Mouse (Mus musculus): ENCODE results near the gene Prg2.
A peak's percentile ranks its signal among the peaks of the same experiment; 100 is the strongest.

Gene Prg2

DNA sequence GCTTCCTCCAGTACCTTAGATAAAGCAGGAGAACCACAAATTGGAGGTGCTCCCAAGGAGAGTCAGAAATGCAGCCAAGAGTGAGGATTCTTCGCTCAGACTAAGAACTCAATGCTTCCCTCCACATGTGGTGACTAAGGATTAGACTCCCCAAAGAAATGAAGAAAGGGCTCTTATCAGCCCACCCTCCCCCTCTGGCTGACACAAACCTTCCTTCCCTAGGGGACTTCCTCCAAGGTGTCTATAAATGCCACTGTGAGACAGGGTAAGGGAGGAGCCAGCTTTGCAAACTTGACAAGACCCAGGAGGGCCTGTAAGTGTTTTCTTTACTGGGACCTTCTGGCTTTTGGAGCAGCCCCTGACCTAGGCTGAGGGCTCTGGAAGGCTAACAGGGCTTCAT lies at the start of gene Prg2:
TSS of gene Prg2 (plus strand) at position 274 of the 400 bp plus-strand sequence.
- no peak for DNase-seq (ENCODE audit: low read depth)

DNA sequence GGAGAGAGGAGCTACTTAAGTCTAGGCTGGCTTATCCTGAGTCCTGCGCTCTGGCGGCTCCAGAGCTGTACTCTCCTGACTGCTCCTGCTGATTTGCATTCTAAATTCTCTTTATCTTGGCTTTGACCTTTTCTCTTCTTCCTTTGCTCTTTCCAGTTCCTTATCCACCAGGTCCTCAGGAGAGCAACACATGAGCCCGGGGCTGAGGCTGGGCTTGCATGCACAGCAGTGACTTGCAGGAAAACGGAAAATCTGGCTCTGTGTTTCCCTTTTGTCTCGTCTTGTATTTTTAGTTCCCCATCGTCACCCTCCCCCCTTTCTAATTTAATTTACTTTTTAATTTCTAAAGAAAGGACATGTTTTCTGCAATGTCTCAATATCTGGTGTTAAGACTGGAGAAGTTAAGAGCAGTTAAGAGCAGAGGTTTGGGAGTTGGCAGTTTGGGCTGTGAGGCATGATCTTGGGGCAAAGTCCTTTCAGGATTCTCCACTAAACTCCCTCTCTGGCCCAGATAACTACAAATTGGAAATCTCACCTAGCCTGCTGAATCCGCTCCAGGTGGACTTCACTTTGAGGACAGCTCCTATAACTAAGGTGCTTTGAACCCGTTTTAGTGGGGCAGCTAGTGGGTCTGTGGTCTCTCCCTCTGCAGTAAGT lies 46.1 kb upstream of the Prg2 start:
- no peak for DNase-seq (ENCODE audit: low read depth)

DNA sequence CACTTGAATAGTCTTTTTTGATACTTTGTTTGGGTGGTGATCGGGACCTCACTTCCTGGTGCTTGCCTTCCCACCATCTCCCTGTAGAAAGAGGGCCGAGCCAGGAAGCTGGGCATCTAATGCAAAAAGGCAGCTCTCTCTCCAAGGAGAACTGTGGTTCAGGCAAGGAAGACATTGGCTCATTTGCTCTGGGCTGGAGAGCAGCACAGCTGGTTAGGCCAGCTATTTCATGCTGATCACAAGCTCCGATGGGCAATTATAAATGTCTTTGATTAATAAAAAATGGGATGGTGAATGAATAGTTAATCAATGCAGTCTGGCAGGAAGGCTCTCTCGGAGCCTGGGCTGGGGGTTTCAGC lies 45.6 kb upstream of the Prg2 start:
- no peak for DNase-seq (ENCODE audit: low read depth)

DNA sequence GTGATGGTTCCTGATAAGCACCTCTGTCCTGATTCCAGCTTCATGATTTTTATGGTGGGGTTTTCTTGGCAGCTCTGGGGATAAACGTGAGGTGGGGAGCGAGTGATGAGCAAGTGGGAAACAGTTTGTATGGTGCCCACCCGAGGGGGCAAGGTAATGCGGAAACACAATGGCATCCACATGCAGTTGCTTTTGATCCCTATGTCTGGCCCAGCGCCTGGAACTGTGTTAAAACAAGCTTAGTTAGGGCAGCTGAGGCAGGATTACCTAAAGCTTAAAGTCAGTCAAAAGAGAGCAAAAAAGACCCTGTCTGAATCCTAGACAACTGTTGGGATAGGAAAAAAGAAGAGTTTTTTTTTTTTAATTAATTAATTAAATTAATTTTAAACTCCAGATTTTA lies 45.2 kb upstream of the Prg2 start:
- no peak for DNase-seq (ENCODE audit: low read depth)

DNA sequence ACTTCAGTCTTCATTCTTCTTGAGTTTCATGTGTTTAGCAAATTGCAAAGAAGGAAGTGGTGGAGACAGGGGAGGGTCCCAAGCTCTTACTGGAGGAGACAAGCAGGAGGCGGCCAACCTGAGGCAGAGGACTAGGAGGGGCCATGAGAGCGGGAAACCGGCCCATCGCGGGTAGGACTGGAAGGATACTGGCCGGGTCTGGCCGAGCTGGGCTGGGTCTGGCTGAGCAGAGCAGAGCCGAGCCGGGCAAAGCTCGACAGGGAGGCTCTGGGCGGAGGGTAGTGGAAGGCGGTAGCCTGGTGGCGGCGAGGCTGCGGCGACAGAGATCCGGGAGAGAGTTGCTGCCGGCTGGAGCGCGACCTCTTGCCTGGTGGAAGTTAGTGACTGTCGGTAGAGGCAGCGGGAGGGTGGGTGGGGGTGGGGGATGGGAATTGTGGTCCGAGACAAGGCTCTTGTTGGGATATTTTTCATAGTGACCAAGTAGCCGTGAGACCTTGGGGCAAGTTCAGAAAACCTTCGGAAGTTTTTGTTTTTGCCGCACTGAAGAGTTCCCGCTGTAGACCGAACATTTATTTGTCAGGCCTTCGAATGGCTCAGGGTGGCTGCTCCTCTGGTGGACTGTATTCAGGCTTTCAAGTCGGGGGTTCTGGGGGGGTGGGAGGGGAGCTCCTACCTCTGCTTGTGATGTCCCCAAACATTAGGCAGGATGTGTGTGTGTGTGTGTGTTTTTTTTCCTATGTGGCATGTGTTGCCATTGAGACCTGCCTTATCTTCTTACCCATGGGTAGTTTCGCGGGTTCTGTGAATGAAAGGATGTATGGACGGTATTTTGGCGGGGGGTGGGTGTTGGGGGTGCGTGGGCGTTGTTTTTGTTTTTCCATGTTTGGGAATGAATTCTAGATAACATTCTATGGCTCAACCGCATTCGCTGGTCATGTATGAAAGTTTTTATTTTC lies 43.5 kb upstream of the Prg2 start, which contains the start of gene Slc43a3:
TSS of gene Slc43a3 (plus strand) at position 106 of the 956 bp plus-strand sequence.
- DNase-seq (ENCODE audit: low read depth): peak; percentile 48

DNA sequence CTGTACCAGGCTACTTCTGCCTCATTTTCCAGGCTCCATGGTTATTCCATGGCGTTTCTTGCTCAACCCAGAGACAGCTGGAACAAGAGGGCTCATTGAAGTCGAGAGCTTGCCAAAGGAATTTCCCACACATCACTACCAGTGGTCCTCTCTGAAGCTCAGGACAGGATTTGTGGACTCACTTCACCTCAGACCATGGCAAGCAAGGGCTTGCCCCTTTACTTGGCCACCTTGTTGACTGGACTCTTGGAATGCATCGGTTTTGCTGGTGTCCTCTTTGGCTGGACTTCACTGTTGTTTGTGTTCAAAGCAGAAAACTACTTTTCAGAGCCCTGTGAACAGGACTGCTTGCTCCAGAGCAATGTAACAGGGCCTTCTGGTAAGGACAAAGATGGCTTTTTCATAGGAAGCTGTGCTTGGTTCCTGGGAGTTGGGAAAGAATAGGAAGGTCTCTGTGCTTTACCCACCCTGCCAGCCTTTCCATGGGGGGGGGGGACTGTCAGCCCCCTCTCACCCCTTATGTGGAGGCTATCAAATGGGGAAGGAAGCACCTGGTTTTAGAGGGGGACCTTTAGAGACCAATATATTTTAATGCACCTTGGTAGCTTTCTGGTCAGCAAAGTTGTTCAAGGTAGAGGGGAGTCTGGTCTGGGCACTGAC lies 42.6 kb upstream of the Prg2 start:
- DNase-seq (ENCODE audit: low read depth): peak; percentile 13

DNA sequence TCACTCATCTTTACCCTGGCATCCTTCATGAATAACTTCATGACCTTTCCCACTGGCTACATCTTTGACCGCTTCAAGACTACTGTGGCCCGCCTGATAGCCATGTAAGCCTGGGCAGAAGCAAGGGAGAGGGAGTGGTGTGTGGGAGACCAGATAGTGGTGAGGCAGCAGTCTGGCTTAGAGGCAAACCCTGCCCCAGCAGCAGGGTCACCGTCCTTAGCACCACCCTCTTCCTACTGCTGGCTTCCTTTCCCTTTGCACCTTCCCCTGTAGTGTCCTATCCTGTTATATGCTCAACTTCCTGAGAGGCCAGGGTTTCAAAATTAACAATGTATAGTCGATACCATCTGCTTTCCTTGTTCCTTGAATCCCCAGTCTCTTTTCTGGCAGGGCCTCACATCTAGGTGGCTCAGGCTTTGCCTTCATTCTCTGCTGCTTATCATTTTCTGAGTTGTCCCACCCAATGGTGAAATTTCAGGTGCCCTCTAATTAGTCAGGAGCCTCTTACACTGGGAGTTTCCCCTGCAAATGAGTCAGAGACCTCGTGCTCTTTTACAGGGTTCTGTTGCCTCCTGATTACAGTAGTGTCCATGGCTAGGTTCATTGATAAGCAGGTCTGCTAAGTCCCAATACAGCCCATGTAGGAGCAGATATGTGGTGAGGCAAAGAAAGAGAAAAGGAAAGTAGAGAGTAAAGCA lies 41.9 kb upstream of the Prg2 start:
- peak; percentile 18 for DNase-seq (ENCODE audit: low read depth)

DNA sequence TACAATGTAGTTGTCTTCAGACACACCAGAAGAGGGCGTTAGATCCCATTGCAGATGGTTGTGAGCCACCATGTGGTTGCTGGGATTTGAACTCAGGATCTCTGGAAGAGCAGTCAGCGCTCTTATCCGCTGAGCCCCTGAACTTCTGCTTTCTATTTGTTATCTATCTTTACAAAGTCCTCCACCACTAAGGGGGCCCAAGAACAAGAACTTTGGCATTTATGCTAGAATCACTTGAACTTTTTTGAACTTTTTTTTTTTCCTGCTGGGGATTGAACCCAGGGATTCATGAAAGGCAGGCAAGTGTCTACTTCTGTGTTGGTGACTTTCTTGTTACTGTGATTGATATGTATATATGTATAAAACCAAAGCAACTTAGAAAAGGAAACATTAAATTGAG lies 41.0 kb upstream of the Prg2 start:
- no peak for DNase-seq (ENCODE audit: low read depth)

DNA sequence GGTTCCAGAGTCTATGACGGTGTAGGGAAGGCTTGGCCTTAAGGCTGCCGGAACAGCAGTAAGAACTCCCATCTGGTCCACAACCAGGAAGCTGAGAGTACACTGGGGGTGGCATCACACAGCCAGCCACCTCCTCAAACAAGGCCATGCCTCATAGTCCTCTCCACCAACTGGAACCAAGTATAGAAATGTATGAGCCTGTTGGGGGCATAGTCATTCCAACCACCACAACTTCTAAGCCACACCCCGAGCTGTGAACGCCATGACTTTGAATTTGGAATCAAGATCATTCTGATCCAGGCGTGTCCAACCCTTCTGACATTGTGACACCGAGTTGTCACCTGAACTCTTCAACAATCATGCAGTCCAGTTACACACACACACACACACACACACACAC lies 40.5 kb upstream of the Prg2 start:
- no peak for DNase-seq (ENCODE audit: low read depth)

DNA sequence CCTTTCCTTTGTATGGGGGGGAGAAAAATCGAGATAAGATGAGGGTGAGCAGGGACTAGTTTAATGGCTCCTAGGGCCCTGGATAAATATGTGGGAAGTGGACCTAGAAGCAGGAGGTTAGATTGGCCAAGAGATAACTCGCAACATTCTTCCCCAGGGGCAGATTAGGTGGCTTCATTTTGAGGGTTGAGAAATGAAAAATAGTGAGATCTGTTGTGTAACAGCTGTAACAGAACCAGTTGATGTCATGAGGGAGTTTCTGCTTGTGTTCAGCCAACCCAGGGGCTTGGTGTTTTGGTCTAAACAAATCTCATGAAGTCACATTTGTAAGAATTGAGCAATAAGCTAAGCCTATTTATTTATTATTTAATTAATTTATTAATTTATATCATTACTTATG lies 38.9 kb upstream of the Prg2 start:
- DNase-seq (ENCODE audit: low read depth): no peak

DNA sequence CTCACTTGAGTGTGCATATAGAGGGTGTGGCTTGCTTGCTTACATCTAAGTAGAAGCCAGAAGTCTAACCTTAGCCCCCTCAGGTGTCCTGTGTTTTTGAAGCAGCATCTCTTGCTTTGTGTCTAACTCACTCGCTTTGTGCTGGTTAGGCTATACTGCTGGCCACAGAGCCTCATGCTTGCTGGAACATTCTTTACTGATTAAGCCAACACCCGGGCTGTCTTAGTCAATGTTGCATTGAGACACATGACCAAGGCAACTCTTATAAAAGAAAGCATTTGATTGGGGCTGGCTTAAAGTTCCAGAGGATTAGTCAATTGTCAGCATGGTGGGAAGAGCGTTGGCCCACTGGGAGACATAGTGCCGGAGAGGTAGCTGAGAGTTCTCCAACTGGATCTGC lies 38.5 kb upstream of the Prg2 start:
- DNase-seq (ENCODE audit: low read depth): no peak

DNA sequence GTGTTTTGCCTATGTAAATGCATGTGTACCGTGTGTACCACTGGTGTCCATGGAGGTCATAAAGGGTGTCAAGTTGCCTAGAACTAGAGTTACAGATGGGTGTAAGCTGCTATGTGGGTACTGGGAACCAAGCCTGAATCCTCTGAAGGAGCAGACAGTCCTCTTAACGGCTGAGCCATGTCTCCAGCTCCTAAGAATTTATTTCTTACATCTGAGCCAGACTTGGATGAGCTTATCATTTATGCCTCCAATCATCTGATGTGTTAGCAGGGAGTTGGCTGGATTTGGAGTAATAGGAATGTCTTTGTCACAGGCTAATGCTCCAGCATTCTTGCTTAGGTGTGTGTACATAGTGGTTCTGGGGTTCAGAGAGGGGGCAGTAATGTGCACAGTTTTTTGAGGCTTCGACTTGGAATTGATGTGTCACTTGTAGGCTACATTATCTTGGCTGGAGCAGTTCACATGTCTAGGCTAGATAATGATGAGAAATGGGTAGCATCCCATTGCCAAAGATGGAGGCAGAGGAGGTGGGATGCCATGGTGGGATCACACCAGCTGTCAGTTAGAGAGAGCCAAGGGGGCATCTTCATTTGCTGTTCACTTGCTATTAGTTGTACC lies 33.0 kb upstream of the Prg2 start:
- no peak for DNase-seq (ENCODE audit: low read depth)

DNA sequence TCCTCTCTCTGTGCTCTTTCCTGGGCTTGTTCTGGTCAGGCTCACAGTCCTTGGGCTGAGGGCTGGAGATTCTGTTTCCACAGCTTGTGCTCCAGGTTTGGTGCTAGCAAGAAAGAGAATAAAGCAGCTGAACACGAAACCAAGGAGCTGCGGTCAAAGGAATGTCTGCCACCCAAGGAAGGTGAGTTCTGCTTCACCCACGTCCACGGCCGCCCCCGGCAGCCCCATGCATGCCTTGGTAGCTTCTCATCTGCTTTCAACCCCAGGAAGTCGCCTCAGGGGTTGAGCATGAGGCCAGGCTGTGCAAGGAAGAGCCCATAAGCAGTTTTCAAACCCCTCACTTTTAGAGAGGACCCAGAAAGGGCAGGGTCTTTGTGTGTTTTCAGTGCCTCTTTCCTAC lies 32.0 kb upstream of the Prg2 start:
- no peak for DNase-seq (ENCODE audit: low read depth)

DNA sequence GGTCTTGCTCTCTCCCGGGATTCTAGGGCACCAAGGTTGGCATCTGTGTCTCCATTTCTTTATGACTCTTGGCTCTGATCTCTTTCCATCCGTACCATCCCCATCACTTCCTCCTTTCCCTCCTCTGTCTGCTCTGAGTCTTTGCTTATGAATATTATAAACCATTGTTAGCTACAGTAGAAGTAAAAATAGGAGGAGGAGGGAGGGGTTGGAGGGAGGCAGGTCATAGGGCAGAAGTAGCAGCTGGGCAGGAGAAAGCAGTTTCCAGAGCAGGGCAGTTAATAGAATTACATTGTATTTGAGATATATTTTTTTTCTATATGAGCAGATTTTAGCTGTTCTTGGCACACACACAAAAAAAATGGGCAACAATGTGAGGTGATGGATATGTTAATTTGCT lies 31.5 kb upstream of the Prg2 start:
- no peak for DNase-seq (ENCODE audit: low read depth)

DNA sequence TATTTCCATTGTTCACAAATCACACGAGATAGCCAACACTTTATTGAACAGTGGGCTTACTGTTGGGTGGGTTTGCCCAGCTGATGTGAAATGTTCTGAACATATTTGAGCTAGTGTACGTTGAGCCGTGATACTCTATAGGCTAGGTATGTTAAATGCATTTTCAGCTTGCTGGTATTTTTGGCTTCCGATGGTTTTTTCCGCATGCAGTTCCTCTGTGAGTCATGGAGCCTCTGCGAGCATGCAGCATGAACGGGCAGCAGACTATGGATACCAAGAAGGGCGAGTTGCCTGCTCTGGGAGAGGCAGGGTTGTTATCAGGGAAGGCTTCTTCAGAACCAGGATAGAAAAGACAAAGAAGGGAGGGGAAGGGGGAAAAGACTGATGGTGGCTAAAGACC lies 29.2 kb upstream of the Prg2 start:
- DNase-seq (ENCODE audit: low read depth): no peak

DNA sequence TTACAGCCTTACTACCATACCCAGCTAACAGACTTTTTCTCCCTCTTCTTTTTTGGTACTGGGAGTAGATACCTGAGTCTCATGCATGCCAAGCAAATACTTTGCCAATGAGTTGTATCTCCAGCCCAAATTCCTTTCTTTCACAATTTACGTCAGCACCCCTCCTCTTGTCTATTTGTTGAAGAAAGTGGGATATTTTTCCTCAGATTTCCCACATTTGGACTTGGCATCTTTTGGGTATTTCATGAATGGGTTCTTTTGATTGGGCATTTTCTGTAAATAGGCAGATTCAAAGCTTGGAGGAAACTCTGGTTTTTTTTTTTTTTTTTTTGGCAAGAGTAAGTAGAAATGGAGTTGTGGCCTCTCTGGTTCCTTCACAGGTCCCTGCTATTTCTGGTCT lies 28.0 kb upstream of the Prg2 start:
- DNase-seq (ENCODE audit: low read depth): no peak

DNA sequence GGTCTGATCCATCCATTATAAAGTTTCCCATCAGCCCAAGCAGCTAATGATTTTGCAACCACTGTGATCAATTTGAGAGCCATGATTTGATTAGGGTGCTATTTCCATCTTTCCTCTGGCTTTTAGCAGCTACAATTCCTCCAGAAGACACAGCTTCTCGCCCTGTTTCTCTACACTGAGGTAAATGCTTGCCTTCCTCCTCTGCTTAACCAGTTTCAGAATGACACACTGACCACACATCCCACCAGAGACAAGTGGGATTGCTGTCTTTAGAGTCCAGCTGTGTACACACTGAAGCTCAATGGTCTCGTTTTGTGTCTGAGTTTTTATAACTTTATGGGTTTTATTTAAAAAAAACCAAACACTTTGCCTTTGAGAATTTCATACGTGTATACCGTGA lies 27.6 kb upstream of the Prg2 start:
- no peak for DNase-seq (ENCODE audit: low read depth)

DNA sequence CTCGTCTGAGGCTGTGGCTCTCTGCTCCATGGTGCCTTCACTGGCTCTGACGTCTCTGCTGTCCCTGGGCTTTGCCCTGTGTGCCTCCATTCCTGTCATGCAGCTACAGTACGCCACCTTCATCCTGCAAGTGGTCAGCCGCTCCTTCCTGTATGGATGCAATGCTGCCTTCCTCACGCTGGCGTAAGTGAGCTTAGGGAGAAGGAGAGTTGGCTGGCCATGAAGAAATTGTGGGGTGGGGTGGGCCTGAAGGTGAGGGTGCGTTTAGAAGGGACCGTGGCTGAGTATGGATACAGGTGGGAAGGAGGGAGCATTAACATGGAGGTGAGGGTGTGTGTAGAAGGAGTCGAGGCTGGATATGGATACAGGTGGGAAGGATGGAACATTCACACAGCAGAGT lies 24.8 kb upstream of the Prg2 start:
- DNase-seq (ENCODE audit: low read depth): no peak

DNA sequence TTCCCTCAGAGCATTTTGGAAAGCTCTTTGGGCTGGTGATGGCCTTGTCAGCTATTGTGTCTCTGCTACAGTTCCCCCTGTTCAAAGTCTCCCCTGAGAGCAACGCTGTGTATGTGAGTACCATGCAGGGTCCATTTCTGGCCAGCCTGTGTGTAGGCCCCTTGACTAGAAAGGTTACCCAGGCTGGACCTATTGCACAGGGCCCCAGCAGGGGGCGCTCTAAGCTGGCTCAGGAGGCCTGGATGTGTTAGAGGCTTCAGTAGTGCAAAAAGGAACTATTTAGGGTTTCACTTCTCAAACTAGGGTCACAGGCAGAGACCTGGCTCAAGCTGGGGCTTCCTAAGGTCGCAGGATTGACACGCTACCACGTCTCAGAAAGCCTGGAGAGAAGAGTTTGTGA lies 24.0 kb upstream of the Prg2 start:
- peak; percentile 45 for DNase-seq (ENCODE audit: low read depth)

DNA sequence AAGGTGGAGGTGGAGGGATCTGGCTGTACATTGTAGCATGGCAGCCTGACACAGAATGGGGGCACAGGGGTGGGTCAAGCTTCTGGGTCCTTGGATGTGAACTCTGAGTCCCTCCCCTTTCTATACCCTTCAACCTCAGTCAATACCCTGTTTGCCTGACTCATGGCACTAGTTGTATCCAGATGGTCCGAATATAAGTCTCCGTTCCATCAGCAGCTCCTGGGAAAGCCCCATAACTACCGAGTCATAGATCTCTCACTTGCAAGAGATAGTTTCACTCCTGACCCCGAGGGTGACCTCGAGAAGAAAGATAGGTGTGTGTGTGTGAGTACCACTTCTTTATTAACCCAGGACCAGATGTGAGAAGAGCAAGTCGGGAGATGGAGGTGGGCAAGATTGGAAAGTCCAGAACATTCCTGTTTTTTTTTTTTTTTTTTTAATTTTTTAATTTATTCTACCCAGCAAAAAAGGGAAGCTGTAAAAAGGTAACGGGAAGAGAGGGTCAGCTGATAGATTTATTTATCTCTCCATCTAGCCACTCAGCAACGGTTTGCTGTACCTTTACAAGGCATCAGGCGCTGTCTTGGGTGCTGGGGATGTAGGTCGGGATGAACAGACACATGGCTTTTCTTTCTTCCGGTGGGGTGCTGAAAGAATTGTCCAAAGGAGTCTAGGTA lies 21.5 kb upstream of the Prg2 start:
- no peak for DNase-seq (ENCODE audit: low read depth)

DNA sequence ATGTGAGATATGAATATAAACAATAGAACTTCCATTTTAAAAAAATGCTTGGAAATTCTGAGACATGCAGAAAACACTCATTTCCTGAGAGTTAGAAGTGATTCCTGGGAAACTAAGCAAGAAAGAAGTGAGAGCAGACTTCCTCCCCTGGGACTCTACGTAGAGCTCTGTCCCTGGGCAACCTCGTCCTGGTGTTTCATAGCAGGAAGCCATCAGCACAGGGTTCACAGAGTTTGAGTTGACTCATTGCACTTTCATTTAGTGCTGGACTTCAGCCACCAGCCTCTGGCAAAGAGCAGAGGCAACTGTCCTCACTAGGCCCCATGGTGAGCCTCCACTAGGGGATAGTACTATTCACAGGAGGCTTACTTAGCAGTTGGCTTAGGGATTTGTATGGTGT lies 19.0 kb upstream of the Prg2 start:
- DNase-seq (ENCODE audit: low read depth): no peak

All from naive thymus-derived CD4-positive, alpha-beta T cell, adult 2 months (primary cell).